Mouse (Mus musculus) bone marrow macrophage, adult 2 months (primary cell): Measurements from ENCODE around the gene Clybl.

Experiments
- CTCF ChIP-seq: IDR thresholded peaks from 2 replicates; pipeline ENCODE4 v1.5.1; 2012; ENCODE audit warnings: low read depth, mild to moderate bottlenecking, low read length, moderate library complexity
- POLR2A ChIP-seq: IDR thresholded peaks from 2 replicates; pipeline ENCODE4 v1.6.1; 2012; ENCODE audit warnings: mild to moderate bottlenecking, low read depth, low read length, borderline replicate concordance

DNA sequence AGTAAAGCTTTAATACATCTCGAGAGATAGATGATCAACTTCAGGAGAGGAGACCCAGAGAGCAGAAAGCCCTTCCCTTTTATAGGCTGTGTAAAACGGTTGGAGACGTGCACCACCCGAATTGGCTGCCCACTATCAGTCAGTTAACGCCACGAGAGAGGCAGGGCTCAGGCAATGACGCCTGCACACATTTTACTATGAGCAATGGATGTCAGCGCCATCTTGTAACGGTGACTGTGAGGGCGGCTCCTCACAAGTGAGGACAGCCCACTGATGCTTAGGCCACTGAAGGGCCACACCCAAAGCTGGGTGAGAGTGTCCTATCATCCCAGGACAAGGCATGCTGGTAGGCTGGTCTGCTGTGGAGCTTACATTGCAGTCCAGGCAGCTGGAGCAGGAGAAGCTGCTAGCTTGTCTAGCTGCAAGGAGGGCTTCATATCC lies 41.5 kb downstream of the Clybl start:
- no peak for TF ChIP-seq CTCF
- no peak for TF ChIP-seq POLR2A
